Mouse (Mus musculus): ENCODE measurements around the gene Pygb. TPM values are rescaled to one million over a fixed set of nuclear protein-coding genes. Genes with fewer than 3 reads are reported as not detected.

Pygb gene
- total RNA-seq, 1 experiment = 10.8 TPM

GRCm38 (mm10) chr2:150745016-150745415 lies 41.5 kb upstream of the Pygb start:
- in situ Hi-C loops (cut with MboI; ENCODE audit: low sequenced_read_pairs in 2 of 2, unreplicated experiment in 2 of 2) = loop anchor here in 1 of 2 experiments (5.0 kb wide), 1 partner anchor 68 kb away; no protein-coding TSS in a partner anchor
- Histone ChIP-seq H3K36me3 (ENCODE audit: control insufficient read depth, insufficient read depth, low read length, poor library complexity, severe bottlenecking) (no peaks in the 10 kb centered on the region), H3K4me3 (ENCODE audit: insufficient read depth in 1 of 2, low read depth in 1 of 2, low read length in 2 of 2, poor library complexity in 1 of 2, severe bottlenecking in 1 of 2) (no peak overlapping the region), H3K9me3 (ENCODE audit: control insufficient read depth, insufficient read depth, low read depth, low read length) (no peaks in the 10 kb centered on the region), H3K4me1 (ENCODE audit: control insufficient read depth in 2 of 2, insufficient read depth in 2 of 2, low read length in 2 of 2, poor library complexity in 1 of 2) (peaks cover 2 to 4% of the 10 kb centered on the region in 2 experiments; a peak in 2 of 4 replicates), H3K27ac (ENCODE audit: insufficient read depth, low read depth, low read length, poor library complexity, severe bottlenecking) (no peak overlapping the region), H3K9ac (ENCODE audit: insufficient read depth, low read depth, low read length, poor library complexity, severe bottlenecking) (no peak overlapping the region)
- no peak for TF ChIP-seq ZNF384 (IDR thresholded peaks at IDR 0.05; ENCODE audit: low read depth, low read length)
- no peak for TF ChIP-seq HCFC1 (IDR thresholded peaks at IDR 0.05; ENCODE audit: borderline replicate concordance, insufficient read depth, low read length)
- TF ChIP-seq ZC3H11A (IDR thresholded peaks at IDR 0.05; ENCODE audit: borderline replicate concordance, low read depth, low read length) = no peak
- no peak for TF ChIP-seq CHD2 (IDR thresholded peaks at IDR 0.05; ENCODE audit: low read depth, low read length)
- DNase-seq (ENCODE audit: low read depth, low spot score) = no peak

- DNase-seq (ENCODE audit: low read depth, low spot score) = peak; percentile 98
- Histone ChIP-seq H3K4me1 (ENCODE audit: control insufficient read depth in 2 of 2, insufficient read depth in 2 of 2, low read length in 2 of 2, poor library complexity in 1 of 2) (peaks cover 2 to 5% of the 10 kb centered on the region in 2 experiments; a peak in 2 of 4 replicates), H3K9me3 (ENCODE audit: control insufficient read depth, insufficient read depth, low read depth, low read length) (no peaks in the 10 kb centered on the region), H3K27ac (ENCODE audit: insufficient read depth, low read depth, low read length, poor library complexity, severe bottlenecking) (no peak within 1 kb of the TSS), H3K36me3 (ENCODE audit: control insufficient read depth, insufficient read depth, low read length, poor library complexity, severe bottlenecking) (peaks cover 8% of the 10 kb centered on the region; the same call in 1 of the 2 replicates), H3K9ac (ENCODE audit: insufficient read depth, low read depth, low read length, poor library complexity, severe bottlenecking) (peak within 1 kb of the TSS; percentile 77), H3K4me3 (ENCODE audit: insufficient read depth in 1 of 2, low read depth in 1 of 2, low read length in 2 of 2, poor library complexity in 1 of 2, severe bottlenecking in 1 of 2) (peak within 1 kb of the TSS; percentile 61 to 74)
- in situ Hi-C loops (cut with MboI; ENCODE audit: low sequenced_read_pairs in 2 of 2, unreplicated experiment in 2 of 2) = loop anchor here in 1 of 2 experiments (5.0 kb wide), 1 partner anchor 72 kb away; no protein-coding TSS in a partner anchor
- TF ChIP-seq ZC3H11A (IDR thresholded peaks at IDR 0.05; ENCODE audit: borderline replicate concordance, low read depth, low read length) (0 out of 2 replicates have a peak, but pooled peaks have one; percentile 48), MAFK (IDR thresholded peaks at IDR 0.05; ENCODE audit: insufficient read depth, low read depth, low read length) (no peak)
Measured at GRCm38 (mm10) chr2:150748854-150749253, 37.7 kb upstream of the Pygb start, which contains the start of gene Entpd6. TSS of gene Entpd6 (plus strand) at chr2:150749042.

DNA sequence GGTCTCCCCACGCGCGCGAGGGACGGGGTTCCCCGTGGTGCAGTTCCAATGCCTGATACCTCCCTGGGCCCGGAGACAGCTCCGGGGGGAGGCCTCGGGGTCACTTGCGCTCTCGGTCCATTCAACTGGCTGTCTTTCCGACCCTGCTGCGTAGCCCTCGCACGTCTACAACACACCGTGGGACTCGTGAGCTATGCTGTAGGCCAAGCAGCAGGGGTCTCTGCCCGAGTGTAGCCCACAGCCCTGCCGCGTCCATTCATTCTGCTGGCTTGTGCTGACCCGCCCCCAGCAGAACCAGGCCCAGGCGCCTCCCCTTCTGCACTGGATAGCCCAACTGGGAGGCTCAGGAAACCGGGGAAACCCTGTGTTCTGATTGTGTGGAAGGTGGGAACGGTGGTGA lies 37.3 kb upstream of the Pygb start:
- in situ Hi-C loops (cut with MboI; ENCODE audit: low sequenced_read_pairs in 2 of 2, unreplicated experiment in 2 of 2) = loop anchor here in 1 of 2 experiments (5.0 kb wide), 1 partner anchor 72 kb away; no protein-coding TSS in a partner anchor
- peaks cover 2 to 5% of the 10 kb centered on the region in 2 experiments; a peak in 2 of 4 replicates for H3K4me1 ChIP-seq (ENCODE audit: control insufficient read depth in 2 of 2, insufficient read depth in 2 of 2, low read length in 2 of 2, poor library complexity in 1 of 2)
- H3K9ac ChIP-seq (ENCODE audit: insufficient read depth, low read depth, low read length, poor library complexity, severe bottlenecking) = peak overlapping the region; percentile 77
- no peaks in the 10 kb centered on the region for H3K9me3 ChIP-seq (ENCODE audit: control insufficient read depth, insufficient read depth, low read depth, low read length)
- H3K27ac ChIP-seq (ENCODE audit: insufficient read depth, low read depth, low read length, poor library complexity, severe bottlenecking) = no peak overlapping the region
- no peak for TF ChIP-seq CHD2 (IDR thresholded peaks at IDR 0.05; ENCODE audit: low read depth, low read length)
- no peak for TF ChIP-seq ZC3H11A (IDR thresholded peaks at IDR 0.05; ENCODE audit: borderline replicate concordance, low read depth, low read length)
- TF ChIP-seq ZNF384 (IDR thresholded peaks at IDR 0.05; ENCODE audit: low read depth, low read length) = no peak
- no peak for TF ChIP-seq HCFC1 (IDR thresholded peaks at IDR 0.05; ENCODE audit: borderline replicate concordance, insufficient read depth, low read length)
- TF ChIP-seq MAFK (IDR thresholded peaks at IDR 0.05; ENCODE audit: insufficient read depth, low read depth, low read length) = no peak
- H3K36me3 ChIP-seq (ENCODE audit: control insufficient read depth, insufficient read depth, low read length, poor library complexity, severe bottlenecking) = peaks cover 8% of the 10 kb centered on the region; the same call in 1 of the 2 replicates
- no peak for DNase-seq (ENCODE audit: low read depth, low spot score)
- H3K4me3 ChIP-seq (ENCODE audit: insufficient read depth in 1 of 2, low read depth in 1 of 2, low read length in 2 of 2, poor library complexity in 1 of 2, severe bottlenecking in 1 of 2) = peak overlapping the region; percentile 61 to 74

DNA sequence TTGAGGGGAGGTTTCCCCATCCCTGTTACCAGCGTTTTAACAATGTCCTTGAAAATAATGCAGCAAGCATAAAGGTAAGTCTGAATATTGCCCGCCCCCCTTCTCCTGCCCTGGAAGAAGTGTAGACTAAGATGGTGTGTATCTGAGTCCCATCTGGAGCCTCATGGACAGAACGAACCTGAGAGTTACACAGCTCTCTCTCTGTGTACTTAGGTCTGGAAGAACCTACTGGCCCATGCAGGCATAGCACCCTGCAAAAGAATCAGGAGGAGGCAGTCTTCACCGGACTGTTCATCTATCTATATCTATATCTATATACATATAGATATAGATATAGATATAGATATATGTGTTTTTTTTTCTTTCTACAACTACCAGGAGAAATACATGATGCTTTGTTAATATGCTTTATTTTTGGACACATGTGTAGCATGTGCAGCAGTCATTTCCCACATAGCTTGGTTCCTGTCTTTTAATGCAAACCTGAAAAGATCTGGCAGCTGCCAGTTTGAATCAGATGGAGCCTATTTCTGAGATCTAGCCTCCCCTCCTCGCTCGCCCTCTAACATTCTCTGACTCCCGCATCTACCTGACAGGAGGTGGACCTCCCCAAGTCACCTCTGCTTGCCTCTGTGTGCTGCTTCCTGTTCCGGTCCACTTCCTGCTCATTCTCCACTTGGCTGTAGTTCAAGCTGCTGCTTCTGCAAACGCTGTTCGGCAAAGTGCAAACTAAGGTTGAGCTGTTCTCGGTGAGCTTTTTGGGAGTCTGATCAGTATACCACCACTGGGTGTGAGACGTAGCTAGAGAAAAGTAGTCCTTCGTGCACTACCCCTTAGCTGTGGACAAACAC lies 36.2 kb upstream of the Pygb start:
- no peak overlapping the region for H3K27ac ChIP-seq (ENCODE audit: insufficient read depth, low read depth, low read length, poor library complexity, severe bottlenecking)
- H3K4me1 ChIP-seq (ENCODE audit: control insufficient read depth in 2 of 2, insufficient read depth in 2 of 2, low read length in 2 of 2, poor library complexity in 1 of 2) = peaks cover under 1 to 3% of the 10 kb centered on the region in 2 experiments; a peak in 2 of 4 replicates
- in situ Hi-C loops (cut with MboI; ENCODE audit: low sequenced_read_pairs in 2 of 2, unreplicated experiment in 2 of 2) = no loop called here
- H3K36me3 ChIP-seq (ENCODE audit: control insufficient read depth, insufficient read depth, low read length, poor library complexity, severe bottlenecking) = peaks cover 8% of the 10 kb centered on the region; the same call in 1 of the 2 replicates
- H3K9me3 ChIP-seq (ENCODE audit: control insufficient read depth, insufficient read depth, low read depth, low read length) = no peaks in the 10 kb centered on the region
- H3K4me3 ChIP-seq (ENCODE audit: insufficient read depth in 1 of 2, low read depth in 1 of 2, low read length in 2 of 2, poor library complexity in 1 of 2, severe bottlenecking in 1 of 2) = no peak overlapping the region
- H3K9ac ChIP-seq (ENCODE audit: insufficient read depth, low read depth, low read length, poor library complexity, severe bottlenecking) = no peak overlapping the region
- TF ChIP-seq HCFC1 (IDR thresholded peaks at IDR 0.05; ENCODE audit: borderline replicate concordance, insufficient read depth, low read length) = no peak
- no peak for TF ChIP-seq MAFK (IDR thresholded peaks at IDR 0.05; ENCODE audit: insufficient read depth, low read depth, low read length)
- no peak for TF ChIP-seq ZNF384 (IDR thresholded peaks at IDR 0.05; ENCODE audit: low read depth, low read length)
- no peak for TF ChIP-seq CHD2 (IDR thresholded peaks at IDR 0.05; ENCODE audit: low read depth, low read length)
- no peak for TF ChIP-seq ZC3H11A (IDR thresholded peaks at IDR 0.05; ENCODE audit: borderline replicate concordance, low read depth, low read length)
- no peak for DNase-seq (ENCODE audit: low read depth, low spot score)
